Mouse (Mus musculus) hindbrain, embryonic 11.5 days (tissue): ENCODE results near the gene Ino80d. TPM values are rescaled to one million over a fixed set of nuclear protein-coding genes. Genes with fewer than 3 reads are reported as not detected.

Source experiments
- ATAC-seq: fragments of 200-750 bp; cut with Nextera tagmentation; 2 replicates; pipeline ENCODE4 v1.8.0; 2017; ENCODE audit warnings: mild to moderate bottlenecking, moderate TSS enrichment, moderate library complexity; ENCODE audit not compliant: low FRiP score
- DNase-seq: peaks from one replicate; pipeline ENCODE4 v3.0.0-alpha.2; 2015; ENCODE audit warnings: low spot score
- H3K27ac ChIP-seq: fragments of 300-500 bp; sonication (generic); 2 replicates; pipeline ENCODE4 v1.5.1; 2014; ENCODE audit warnings: mild to moderate bottlenecking, low read depth, low read length
- H3K27me3 ChIP-seq: fragments of 300-500 bp; sonication (generic); 2 replicates; pipeline ENCODE4 v1.6.1; 2014; ENCODE audit warnings: mild to moderate bottlenecking, low read length, moderate library complexity, mixed read lengths; ENCODE audit not compliant: control insufficient read depth, insufficient read depth
- H3K36me3 ChIP-seq: fragments of 300-500 bp; sonication (generic); 2 replicates; pipeline ENCODE4 v1.6.1; 2014; ENCODE audit warnings: mild to moderate bottlenecking, low read length, moderate library complexity, mixed read lengths; ENCODE audit not compliant: control insufficient read depth, insufficient read depth
- H3K4me1 ChIP-seq: fragments of 300-500 bp; sonication (generic); replicated peaks from 2 replicates; pipeline ENCODE4 v1.6.1; 2014; ENCODE audit warnings: low read length, mixed read lengths; ENCODE audit not compliant: control insufficient read depth, insufficient read depth
- H3K4me2 ChIP-seq: fragments of 300-500 bp; sonication (generic); replicated peaks from 2 replicates; pipeline ENCODE4 v1.6.1; 2014; ENCODE audit warnings: mild to moderate bottlenecking, low read depth, low read length
- H3K4me3 ChIP-seq: fragments of 300-500 bp; sonication (generic); 2 replicates; pipeline ENCODE4 v1.5.1; 2014; ENCODE audit warnings: low read depth, low read length
- H3K9ac ChIP-seq: fragments of 300-500 bp; sonication (generic); 2 replicates; pipeline ENCODE4 v1.6.1; 2014; ENCODE audit warnings: low read depth, low read length
- H3K9me3 ChIP-seq: fragments of 300-500 bp; sonication (generic); 2 replicates; pipeline ENCODE4 v1.6.1; 2016; ENCODE audit warnings: low read length; ENCODE audit not compliant: control insufficient read depth
- WGBS: fragments of 180-500 bp; shearing (Covaris S2); extraction: QIAGEN DNeasy Blood & Tissue Kit; methylation state at CpG from one replicate; pipeline ENCODE4 v1.1.7; 2014; 5-methylcytosine and 5-hydroxymethylcytosine counted together
- polyA plus RNA-seq: library from polyadenylated mRNA; unstranded; fragments of >200 nt; fragmentation: Nextera tagmentation; extraction: Ambion mirVana; gene quantifications from 2 replicates; pipeline ENCODE4 v1.2.1, GENCODE M21; 2014

Ino80d gene
- polyA plus RNA-seq, 1 experiment from 2014 or later: 16.8 TPM

- Histone ChIP-seq H3K4me2 (no peak overlapping the region), H3K9me3 (no peaks in the 10 kb centered on the region), H3K27me3 (no peaks in the 10 kb centered on the region), H3K9ac (no peak overlapping the region), H3K4me1 (no peaks in the 10 kb centered on the region), H3K36me3 (peaks cover 2% of the 10 kb centered on the region; the same call in 1 of the 2 replicates), H3K27ac (no peak overlapping the region), H3K4me3 (no peak overlapping the region)
- DNase-seq (no peak), ATAC-seq (no peak)
- WGBS: 94% methylated on average over 3 of the region's 3 CpGs
These were observed 11.7 kb upstream of the Ino80d start for GRCm38 (mm10) chr1:63126206-63126605.

- Histone ChIP-seq H3K36me3 (peaks cover 6% of the 10 kb centered on the region; the same call in 1 of the 2 replicates), H3K4me1 (no peaks in the 10 kb centered on the region), H3K9ac (no peak overlapping the region), H3K27ac (no peak overlapping the region), H3K9me3 (no peaks in the 10 kb centered on the region), H3K4me2 (no peak overlapping the region), H3K4me3 (no peak overlapping the region), H3K27me3 (no peaks in the 10 kb centered on the region)
- ATAC-seq: no peak
- no peak for DNase-seq
- WGBS: 70% methylated on average over 6 of the region's 6 CpGs
These were observed 9.5 kb upstream of the Ino80d start for GRCm38 (mm10) chr1:63123823-63124450.

GRCm38 (mm10) chr1:63122005-63122404 is 7.5 kb upstream of the Ino80d start:
- 93% methylated on average over 6 of the region's 6 CpGs for WGBS
- ATAC-seq (no peak), DNase-seq (no peak)
- Histone ChIP-seq H3K4me3 (no peak overlapping the region), H3K4me2 (no peak overlapping the region), H3K9ac (no peak overlapping the region), H3K36me3 (peaks cover 6% of the 10 kb centered on the region; the same call in 1 of the 2 replicates), H3K27me3 (no peaks in the 10 kb centered on the region), H3K4me1 (no peaks in the 10 kb centered on the region), H3K9me3 (no peaks in the 10 kb centered on the region), H3K27ac (no peak overlapping the region)

- H3K4me3 ChIP-seq: no peak overlapping the region
- H3K36me3 ChIP-seq: peaks cover 6% of the 10 kb centered on the region; the same call in 1 of the 2 replicates
- H3K4me1 ChIP-seq: no peaks in the 10 kb centered on the region; the same call in 1 of the 2 replicates
- H3K4me2 ChIP-seq: no peak overlapping the region
- H3K9me3 ChIP-seq: no peaks in the 10 kb centered on the region
- no peaks in the 10 kb centered on the region for H3K27me3 ChIP-seq
- H3K27ac ChIP-seq: no peak overlapping the region
- DNase-seq (no peak), ATAC-seq (no peak)
- WGBS: 92% methylated on average over 2 of the region's 2 CpGs
- H3K9ac ChIP-seq: no peak overlapping the region
These were observed 5.9 kb upstream of the Ino80d start for GRCm38 (mm10) chr1:63120382-63120781.

GRCm38 (mm10) chr1:63119675-63120074 is 5.2 kb upstream of the Ino80d start:
- ATAC-seq: no peak

GRCm38 (mm10) chr1:63115540-63115939 is 1.1 kb upstream of the Ino80d start:
- Histone ChIP-seq H3K27ac (no peak overlapping the region), H3K9ac (peak overlapping the region; percentile 100; the same call in 1 of the 2 replicates), H3K27me3 (no peaks in the 10 kb centered on the region), H3K36me3 (no peaks in the 10 kb centered on the region), H3K4me3 (peak overlapping the region; percentile 86), H3K4me2 (peak overlapping the region; percentile 87), H3K4me1 (no peaks in the 10 kb centered on the region; the same call in 1 of the 2 replicates), H3K9me3 (no peaks in the 10 kb centered on the region)
- ATAC-seq (no peak), DNase-seq (no peak)
- 60% methylated on average over 3 of the region's 3 CpGs for WGBS

More at GRCm38 (mm10) chr1:63119675-63120074, 5.2 kb upstream of the Ino80d start:
- WGBS: 90% methylated on average over 4 of the region's 4 CpGs
- no peaks in the 10 kb centered on the region; the same call in 1 of the 2 replicates for H3K4me1 ChIP-seq
- no peak overlapping the region for H3K4me3 ChIP-seq
- H3K9ac ChIP-seq: no peak overlapping the region
- no peak overlapping the region for H3K27ac ChIP-seq
- H3K9me3 ChIP-seq: no peaks in the 10 kb centered on the region
- DNase-seq: no peak
- H3K27me3 ChIP-seq: no peaks in the 10 kb centered on the region
- peaks cover 6% of the 10 kb centered on the region; the same call in 1 of the 2 replicates for H3K36me3 ChIP-seq
- no peak overlapping the region for H3K4me2 ChIP-seq

GRCm38 (mm10) chr1:63115096-63115495 is 629 bp upstream of the Ino80d start:
- peak overlapping the region; percentile 86 for H3K4me3 ChIP-seq
- ATAC-seq (no peak), DNase-seq (no peak)
- peak overlapping the region; percentile 98; the same call in 1 of the 2 replicates for H3K27ac ChIP-seq
- no peaks in the 10 kb centered on the region for H3K27me3 ChIP-seq
- no peaks in the 10 kb centered on the region; the same call in 1 of the 2 replicates for H3K4me1 ChIP-seq
- H3K4me2 ChIP-seq: peak overlapping the region; percentile 87
- no peaks in the 10 kb centered on the region for H3K36me3 ChIP-seq
- H3K9me3 ChIP-seq: no peaks in the 10 kb centered on the region
- H3K9ac ChIP-seq: peak overlapping the region; percentile 100
- WGBS: 38% methylated on average over 4 of the region's 4 CpGs

- ATAC-seq: peak; percentile 62
- no peaks in the 10 kb centered on the region; the same call in 1 of the 2 replicates for H3K4me1 ChIP-seq
- H3K4me3 ChIP-seq: peak overlapping the region; percentile 86
- WGBS: 1% methylated on average over 47 of the region's 92 CpGs
- DNase-seq: peak; percentile 70
- no peaks in the 10 kb centered on the region for H3K36me3 ChIP-seq
- H3K27ac ChIP-seq: peak overlapping the region; percentile 98
- no peaks in the 10 kb centered on the region for H3K9me3 ChIP-seq
- H3K27me3 ChIP-seq: no peaks in the 10 kb centered on the region
- peak overlapping the region; percentile 100 for H3K9ac ChIP-seq
- peak overlapping the region; percentile 87 for H3K4me2 ChIP-seq
These were observed 962 bp downstream of the Ino80d start for GRCm38 (mm10) chr1:63113274-63114135.
